Mouse (Mus musculus) midbrain, embryonic 15.5 days (tissue): ENCODE data around the gene Endou. TPM values are rescaled to one million over a fixed set of nuclear protein-coding genes. Genes with fewer than 3 reads are reported as not detected.

Experiments used
- ATAC-seq: fragments of 200-750 bp; cut with Nextera tagmentation; replicated peaks from 2 replicates; pipeline ENCODE4 v1.8.0; 2017; ENCODE audit warnings: moderate TSS enrichment
- H3K27ac ChIP-seq: fragments of 300-500 bp; sonication (generic); 2 replicates; pipeline ENCODE4 v1.5.1; 2015; ENCODE audit warnings: mild to moderate bottlenecking, inconsistent platforms
- H3K27me3 ChIP-seq: fragments of 300-500 bp; sonication (generic); replicated peaks from 2 replicates; pipeline ENCODE4 v1.6.1; 2015; ENCODE audit warnings: inconsistent platforms
- H3K36me3 ChIP-seq: fragments of 300-500 bp; sonication (generic); replicated peaks from 2 replicates; pipeline ENCODE4 v1.6.1; 2015; ENCODE audit warnings: inconsistent platforms
- H3K4me1 ChIP-seq: fragments of 300-500 bp; sonication (generic); 2 replicates; pipeline ENCODE4 v1.6.1; 2015; ENCODE audit warnings: inconsistent platforms
- H3K4me2 ChIP-seq: fragments of 300-500 bp; sonication (generic); 2 replicates; pipeline ENCODE4 v1.6.1; 2015; ENCODE audit warnings: inconsistent platforms, mild to moderate bottlenecking, moderate library complexity
- H3K4me3 ChIP-seq: fragments of 300-500 bp; sonication (generic); 2 replicates; pipeline ENCODE4 v1.5.1; 2015; ENCODE audit warnings: mild to moderate bottlenecking, inconsistent platforms
- H3K9ac ChIP-seq: fragments of 300-500 bp; sonication (generic); 2 replicates; pipeline ENCODE4 v1.6.1; 2015; ENCODE audit warnings: mild to moderate bottlenecking, inconsistent platforms
- H3K9me3 ChIP-seq: fragments of 300-500 bp; sonication (generic); 2 replicates; pipeline ENCODE4 v1.6.1; 2016; ENCODE audit warnings: inconsistent platforms
- WGBS: fragments of 180-500 bp; shearing (Covaris S2); methylation state at CpG from one replicate; pipeline ENCODE4 v1.1.7; 2015; ENCODE audit warnings: mixed read lengths; 5-methylcytosine and 5-hydroxymethylcytosine counted together
- polyA plus RNA-seq: library from polyadenylated mRNA; unstranded; fragments of >200 nt; fragmentation: Nextera tagmentation; extraction: Ambion mirVana; gene quantifications from 2 replicates; pipeline ENCODE4 v1.2.1, GENCODE M21; 2015

The Endou gene
- polyA plus RNA-seq, 1 experiment from 2014 or later: 0.17 TPM

DNA sequence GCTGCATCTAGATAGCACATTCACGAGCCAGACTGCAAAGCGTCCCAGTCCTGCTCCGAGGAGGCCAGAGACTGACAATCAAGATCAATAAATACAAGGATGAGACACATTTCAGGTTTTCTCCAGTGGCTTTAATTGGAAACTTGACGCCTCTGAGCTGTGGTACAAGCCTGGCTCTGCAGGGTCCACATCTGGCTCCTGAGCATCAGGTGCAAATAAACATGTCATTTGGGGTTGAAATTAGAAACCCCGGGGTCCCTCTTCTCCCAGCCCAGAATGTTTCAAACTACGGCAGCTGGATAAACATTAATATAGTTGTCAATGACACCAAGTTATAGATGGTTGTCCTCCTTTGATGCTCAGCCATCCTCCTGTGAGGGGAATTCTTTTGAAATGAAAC lies 20.2 kb downstream of the Endou start:
- Histone ChIP-seq H3K4me1 (peaks cover 6% of the 10 kb centered on the region), H3K9ac (no peak overlapping the region), H3K4me3 (no peak overlapping the region), H3K4me2 (no peak overlapping the region), H3K36me3 (no peaks in the 10 kb centered on the region), H3K9me3 (no peaks in the 10 kb centered on the region), H3K27ac (no peak overlapping the region), H3K27me3 (no peaks in the 10 kb centered on the region)
- ATAC-seq: no peak
- 71% methylated on average over 6 of the region's 6 CpGs for WGBS

DNA sequence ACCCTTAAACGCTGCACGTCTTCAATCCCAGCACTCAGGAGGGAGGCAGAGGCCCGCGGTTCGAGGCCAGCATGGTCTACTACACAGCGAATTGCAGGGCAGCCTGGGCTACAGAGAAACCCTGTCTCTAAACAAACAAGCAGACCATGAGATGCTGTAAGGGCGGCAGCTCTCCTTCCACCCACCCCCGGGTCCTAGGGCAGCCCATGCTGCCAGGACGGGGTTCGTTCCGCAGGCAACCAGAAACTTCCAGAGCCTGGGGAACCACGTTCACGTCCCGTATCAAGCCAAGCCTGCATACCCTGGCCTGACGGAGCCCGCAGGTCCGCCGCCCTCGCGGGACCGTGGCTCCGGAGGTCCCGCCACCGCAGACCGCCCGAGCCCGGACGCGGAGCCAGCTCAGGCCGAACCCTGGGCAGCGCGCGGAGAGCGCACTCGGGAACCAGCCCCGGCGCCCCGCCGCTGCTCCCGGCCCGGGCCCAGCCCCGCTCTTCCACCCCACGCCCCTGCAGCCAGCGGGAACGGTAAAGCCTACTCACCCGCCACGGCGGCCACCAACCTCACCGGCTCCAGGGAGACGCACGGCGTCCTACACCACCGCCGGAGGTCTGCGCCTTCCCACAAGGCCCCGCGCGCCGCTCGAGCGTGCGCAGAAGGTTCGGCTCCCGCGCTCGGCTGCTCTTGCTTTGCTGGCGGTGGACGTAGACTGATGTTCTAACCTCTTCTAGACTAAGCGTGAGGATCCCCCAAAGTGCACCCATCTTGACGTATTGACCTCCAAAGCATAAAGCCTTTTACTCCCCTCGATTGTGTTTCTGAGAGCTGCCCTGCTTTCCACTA lies 25.7 kb downstream of the Endou start, which contains the start of gene Rpap3:
Gene Rpap3, minus strand, starts transcription at position 615 of the 840 bp plus-strand sequence.
- Histone ChIP-seq H3K9ac (peak within 1 kb of the TSS; percentile 80), H3K4me1 (peaks cover 14% of the 10 kb centered on the region), H3K27ac (peak within 1 kb of the TSS; percentile 59), H3K4me3 (peak within 1 kb of the TSS; percentile 68), H3K9me3 (no peaks in the 10 kb centered on the region), H3K4me2 (peak within 1 kb of the TSS; percentile 87), H3K36me3 (peaks cover 14% of the 10 kb centered on the region), H3K27me3 (no peaks in the 10 kb centered on the region)
- ATAC-seq: peak; percentile 95
- under 1% methylated on average over 70 of the region's 71 CpGs for WGBS

DNA sequence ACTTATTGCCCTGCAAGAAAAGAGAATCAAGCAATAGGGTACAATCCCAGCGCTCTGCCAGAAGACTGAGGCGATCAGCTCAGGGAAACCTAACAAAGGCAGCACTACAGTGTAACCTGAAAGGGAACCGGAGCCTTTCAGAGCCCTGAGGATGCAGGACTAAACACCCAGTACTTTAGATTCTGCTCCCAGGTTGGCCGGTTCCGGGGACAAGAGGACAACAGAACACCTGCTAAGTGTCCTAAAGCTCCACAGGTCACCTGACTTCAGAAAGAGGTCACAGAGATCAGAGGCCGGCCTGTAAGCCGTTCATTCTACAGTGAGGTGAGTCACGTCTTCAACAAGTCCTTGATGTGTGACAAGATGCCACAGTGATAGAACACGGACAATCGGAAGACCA lies 34.5 kb downstream of the Endou start:
- Histone ChIP-seq H3K4me2 (no peak overlapping the region), H3K4me3 (no peak overlapping the region), H3K9me3 (no peaks in the 10 kb centered on the region), H3K9ac (no peak overlapping the region), H3K27ac (no peak overlapping the region), H3K27me3 (no peaks in the 10 kb centered on the region), H3K36me3 (peaks cover 37% of the 10 kb centered on the region), H3K4me1 (no peaks in the 10 kb centered on the region)
- WGBS: 93% methylated on average over 10 of the region's 10 CpGs
- no peak for ATAC-seq

DNA sequence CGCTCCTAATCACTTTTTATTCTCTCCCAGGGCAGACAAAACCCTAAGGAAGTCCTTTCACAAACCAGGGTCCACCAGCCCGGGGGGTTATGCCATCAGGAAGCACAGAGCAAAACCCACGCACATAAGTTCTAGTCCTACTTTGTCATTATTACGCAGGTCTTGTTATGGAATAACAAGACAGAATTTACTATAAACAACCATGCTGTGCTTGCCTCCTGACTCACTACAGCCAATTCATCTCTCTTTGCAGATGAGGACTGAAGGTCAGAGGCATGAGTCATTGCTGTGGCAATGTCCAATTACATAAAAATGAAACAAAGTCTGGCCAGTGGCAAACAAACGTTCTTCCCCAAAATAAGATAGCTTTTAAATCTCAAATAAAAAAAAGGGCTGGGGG lies 37.7 kb downstream of the Endou start:
- H3K27ac ChIP-seq: no peak overlapping the region
- no peak overlapping the region for H3K4me2 ChIP-seq
- no peak overlapping the region for H3K4me3 ChIP-seq
- WGBS: 88% methylated on average over 5 of the region's 5 CpGs
- H3K4me1 ChIP-seq: no peaks in the 10 kb centered on the region
- H3K36me3 ChIP-seq: peaks cover 33% of the 10 kb centered on the region
- H3K27me3 ChIP-seq: no peaks in the 10 kb centered on the region
- H3K9ac ChIP-seq: no peak overlapping the region
- H3K9me3 ChIP-seq: no peaks in the 10 kb centered on the region
- no peak for ATAC-seq

DNA sequence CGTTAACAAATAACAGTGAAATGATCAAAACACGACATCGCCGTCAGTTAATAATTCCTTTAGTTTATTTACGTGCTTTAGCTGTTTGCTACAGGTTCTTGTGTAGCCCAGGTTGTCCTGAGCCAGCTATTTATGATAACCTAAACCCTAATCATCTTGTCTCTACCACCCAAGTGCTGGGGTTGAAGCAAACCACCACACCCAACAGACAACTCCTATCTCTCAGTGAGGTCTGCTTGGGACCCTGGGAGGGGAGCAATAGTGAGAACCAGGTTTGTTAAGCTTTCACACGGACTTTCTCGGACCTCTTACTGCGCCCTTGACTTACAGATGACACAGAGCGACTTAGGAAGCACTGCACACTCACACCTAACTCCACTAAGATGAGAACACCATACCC lies 47.0 kb downstream of the Endou start:
- no peak overlapping the region for H3K4me2 ChIP-seq
- H3K4me3 ChIP-seq: no peak overlapping the region
- no peaks in the 10 kb centered on the region for H3K9me3 ChIP-seq
- no peak for ATAC-seq
- 96% methylated on average over 9 of the region's 9 CpGs for WGBS
- no peak overlapping the region for H3K27ac ChIP-seq
- H3K27me3 ChIP-seq: no peaks in the 10 kb centered on the region
- peaks cover 54% of the 10 kb centered on the region for H3K36me3 ChIP-seq
- peaks cover 6% of the 10 kb centered on the region; the same call in 1 of the 2 replicates for H3K4me1 ChIP-seq
- H3K9ac ChIP-seq: no peak overlapping the region

DNA sequence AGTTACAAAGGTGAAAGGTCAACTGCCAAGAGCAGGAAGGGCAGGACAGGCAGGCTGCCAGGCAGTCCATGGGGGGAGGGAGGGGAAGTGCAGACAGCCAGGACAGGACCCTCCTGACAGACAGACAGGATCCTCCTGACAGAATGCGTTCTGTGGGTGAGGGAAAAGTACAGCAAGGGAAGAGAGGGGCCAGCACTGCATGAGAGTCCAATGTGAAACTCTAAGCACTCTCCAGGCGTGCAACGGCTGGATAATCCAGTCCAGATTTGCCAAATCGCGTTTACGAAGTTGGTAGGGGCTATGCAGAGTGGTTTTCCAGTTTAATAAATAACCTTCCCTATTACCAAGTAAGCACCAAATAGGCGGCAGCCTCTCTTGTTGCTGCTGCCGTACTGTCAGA lies 49.1 kb downstream of the Endou start:
- no peaks in the 10 kb centered on the region for H3K9me3 ChIP-seq
- no peaks in the 10 kb centered on the region for H3K27me3 ChIP-seq
- ATAC-seq: no peak
- peaks cover 6% of the 10 kb centered on the region; the same call in 1 of the 2 replicates for H3K4me1 ChIP-seq
- H3K4me3 ChIP-seq: no peak overlapping the region
- WGBS: 89% methylated on average over 8 of the region's 8 CpGs
- H3K27ac ChIP-seq: no peak overlapping the region
- H3K9ac ChIP-seq: no peak overlapping the region
- peaks cover 54% of the 10 kb centered on the region for H3K36me3 ChIP-seq
- no peak overlapping the region for H3K4me2 ChIP-seq

DNA sequence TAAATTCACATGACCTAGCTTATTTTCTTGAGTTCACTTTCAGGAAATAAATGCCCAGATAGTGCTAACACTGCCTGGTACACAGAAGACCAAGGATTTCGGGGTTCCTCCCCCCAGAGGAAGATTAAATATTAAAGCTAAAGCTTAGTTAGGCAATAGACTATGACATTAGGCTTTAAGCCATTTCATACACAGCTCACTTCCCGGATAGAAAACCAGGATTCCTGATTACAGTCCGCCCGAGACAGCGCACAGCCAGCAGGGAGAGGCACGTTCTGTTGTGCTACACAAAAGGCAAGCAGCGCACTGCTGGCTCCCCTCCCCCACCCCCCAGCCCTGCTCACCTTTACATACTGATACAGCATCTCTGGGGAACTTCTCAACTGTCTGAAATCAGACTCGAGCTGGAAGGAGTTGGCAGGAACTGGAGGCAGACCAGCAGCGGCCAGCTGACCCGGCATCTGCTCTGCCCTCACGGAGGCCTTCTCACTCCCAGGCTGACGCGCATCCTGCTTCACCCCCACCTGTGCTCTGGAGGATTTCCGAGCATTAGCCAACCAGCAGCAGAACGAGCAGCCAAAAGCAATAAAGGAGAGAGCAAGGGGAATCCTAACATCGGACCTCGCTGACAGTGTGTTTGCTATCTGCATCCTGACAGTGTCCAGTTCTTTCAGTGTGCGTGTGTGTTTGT lies 51.0 kb downstream of the Endou start:
- WGBS: 68% methylated on average over 18 of the region's 18 CpGs
- Histone ChIP-seq H3K4me1 (peaks cover 6% of the 10 kb centered on the region; the same call in 1 of the 2 replicates), H3K9ac (no peak overlapping the region), H3K27me3 (no peaks in the 10 kb centered on the region), H3K9me3 (no peaks in the 10 kb centered on the region), H3K4me3 (no peak overlapping the region), H3K4me2 (no peak overlapping the region), H3K36me3 (peaks cover 57% of the 10 kb centered on the region), H3K27ac (peak overlapping the region; percentile 22; the same call in 1 of the 2 replicates)
- ATAC-seq: no peak

DNA sequence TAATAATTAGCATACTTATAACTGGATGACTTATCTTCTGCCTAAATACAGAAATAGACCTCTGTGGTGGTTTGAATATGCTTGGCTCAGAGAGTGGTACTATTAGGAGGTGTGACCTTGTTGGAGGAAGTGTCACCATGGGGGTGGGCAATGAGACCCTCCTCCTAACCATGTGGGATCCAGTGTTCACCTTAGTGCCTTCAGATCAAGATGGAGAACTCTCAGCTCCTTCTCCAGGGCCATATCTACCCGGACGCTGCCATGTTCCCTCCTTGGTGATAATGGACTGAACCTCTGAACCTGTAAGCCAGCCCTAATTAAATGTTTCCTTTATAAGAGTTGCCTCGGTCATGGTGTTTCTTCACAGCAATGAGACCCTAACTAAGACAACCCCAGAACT lies 53.8 kb downstream of the Endou start:
- Histone ChIP-seq H3K27ac (no peak overlapping the region), H3K4me3 (no peak overlapping the region), H3K27me3 (no peaks in the 10 kb centered on the region), H3K9me3 (no peaks in the 10 kb centered on the region), H3K4me2 (no peak overlapping the region), H3K9ac (no peak overlapping the region), H3K4me1 (peaks cover 13% of the 10 kb centered on the region), H3K36me3 (peaks cover 46% of the 10 kb centered on the region)
- 97% methylated on average over 3 of the region's 3 CpGs for WGBS
- ATAC-seq: no peak

DNA sequence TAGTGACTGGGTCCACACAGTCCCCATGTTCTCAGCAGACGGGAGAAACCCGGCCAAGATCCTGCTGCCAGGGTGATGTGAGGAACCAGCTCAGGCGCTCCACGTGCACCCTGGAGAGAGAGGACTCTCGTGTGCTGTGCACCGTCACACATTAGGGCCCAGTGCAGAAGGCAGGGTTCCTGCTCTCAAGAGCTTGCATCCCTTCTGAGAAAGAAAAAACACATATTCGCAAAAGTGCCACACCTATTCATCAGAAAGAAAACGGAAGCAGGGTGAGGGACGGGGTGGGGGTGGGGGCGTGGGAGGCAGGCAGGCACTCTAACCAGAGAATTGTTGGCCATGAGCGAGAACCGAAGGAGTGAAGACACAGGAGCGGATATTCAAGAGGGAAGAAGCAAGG lies 55.2 kb downstream of the Endou start:
- H3K9me3 ChIP-seq: no peaks in the 10 kb centered on the region
- no peak for ATAC-seq
- H3K27me3 ChIP-seq: no peaks in the 10 kb centered on the region
- H3K4me3 ChIP-seq: no peak overlapping the region
- no peak overlapping the region for H3K27ac ChIP-seq
- 93% methylated on average over 13 of the region's 13 CpGs for WGBS
- no peak overlapping the region for H3K4me2 ChIP-seq
- H3K36me3 ChIP-seq: peaks cover 36% of the 10 kb centered on the region
- H3K4me1 ChIP-seq: peaks cover 23% of the 10 kb centered on the region
- H3K9ac ChIP-seq: no peak overlapping the region

DNA sequence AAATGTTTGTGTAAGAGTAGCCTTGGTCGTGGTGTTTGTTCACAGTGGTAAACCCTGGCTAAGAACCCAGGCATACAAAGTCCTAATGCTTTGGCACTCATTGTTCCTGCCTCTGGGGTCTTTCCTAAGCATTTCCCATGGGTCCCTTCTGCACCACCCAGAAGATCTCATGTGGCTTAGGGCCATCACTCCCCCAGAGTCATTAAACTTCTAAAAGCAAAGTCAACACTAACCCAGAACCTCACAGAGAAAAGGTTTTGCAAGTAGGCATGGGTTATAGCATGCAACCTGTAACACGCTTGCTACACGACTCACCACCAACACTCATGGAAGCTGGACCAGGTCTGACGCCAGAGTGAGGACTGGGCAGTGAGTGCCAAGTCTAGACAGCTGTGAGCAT lies 56.7 kb downstream of the Endou start:
- WGBS: 99% methylated on average over 4 of the region's 4 CpGs
- H3K27ac ChIP-seq: no peak overlapping the region

DNA sequence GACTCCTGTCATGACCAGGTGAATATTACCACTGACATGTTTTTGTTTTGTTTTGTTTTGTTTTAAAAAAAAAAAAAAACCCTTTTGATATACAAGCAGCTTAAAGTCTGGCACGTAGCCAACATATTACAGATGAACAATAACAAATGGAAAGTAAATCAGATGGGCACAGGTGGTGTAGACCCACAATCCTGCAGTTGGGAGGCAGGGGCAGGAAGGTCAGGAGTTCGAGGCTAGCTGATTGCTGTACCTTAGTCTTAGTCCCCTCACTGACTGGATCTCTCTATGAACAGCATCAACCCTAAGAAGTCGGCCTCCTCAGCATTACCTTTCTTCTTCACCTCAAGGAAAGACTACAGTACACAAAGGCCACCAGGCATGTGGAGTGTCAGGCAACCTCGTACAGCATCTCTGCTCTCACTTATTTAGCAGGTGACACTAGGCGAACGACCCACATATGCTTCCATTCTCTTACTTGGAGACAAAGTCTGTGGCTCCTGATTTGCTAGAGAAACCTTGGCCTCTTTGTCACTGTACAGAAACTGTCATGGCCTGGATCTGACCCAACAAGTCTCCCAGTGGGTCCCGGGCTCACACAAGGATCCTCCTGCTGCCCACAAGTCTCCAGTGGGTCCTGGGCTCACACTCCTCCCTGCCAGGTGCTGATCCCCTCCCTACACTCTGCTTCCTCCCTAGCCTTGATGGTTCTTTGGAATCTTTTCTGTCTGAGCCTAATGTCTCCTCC lies 57.7 kb downstream of the Endou start:
- peaks cover 17% of the 10 kb centered on the region for H3K4me1 ChIP-seq
- H3K27ac ChIP-seq: peak overlapping the region; percentile 84; the same call in 1 of the 2 replicates
- peaks cover 30% of the 10 kb centered on the region for H3K36me3 ChIP-seq
- H3K4me2 ChIP-seq: no peak overlapping the region
- H3K4me3 ChIP-seq: no peak overlapping the region
- no peak overlapping the region for H3K9ac ChIP-seq
- no peaks in the 10 kb centered on the region for H3K27me3 ChIP-seq
- no peak for ATAC-seq
- H3K9me3 ChIP-seq: no peaks in the 10 kb centered on the region
- WGBS: 97% methylated on average over 7 of the region's 7 CpGs

More for the DNA sequence above, 56.7 kb downstream of the Endou start:
- no peak overlapping the region for H3K4me3 ChIP-seq
- H3K36me3 ChIP-seq: peaks cover 30% of the 10 kb centered on the region
- peaks cover 17% of the 10 kb centered on the region for H3K4me1 ChIP-seq
- no peak overlapping the region for H3K9ac ChIP-seq
- H3K27me3 ChIP-seq: no peaks in the 10 kb centered on the region
- no peak for ATAC-seq
- H3K9me3 ChIP-seq: no peaks in the 10 kb centered on the region
- H3K4me2 ChIP-seq: no peak overlapping the region

DNA sequence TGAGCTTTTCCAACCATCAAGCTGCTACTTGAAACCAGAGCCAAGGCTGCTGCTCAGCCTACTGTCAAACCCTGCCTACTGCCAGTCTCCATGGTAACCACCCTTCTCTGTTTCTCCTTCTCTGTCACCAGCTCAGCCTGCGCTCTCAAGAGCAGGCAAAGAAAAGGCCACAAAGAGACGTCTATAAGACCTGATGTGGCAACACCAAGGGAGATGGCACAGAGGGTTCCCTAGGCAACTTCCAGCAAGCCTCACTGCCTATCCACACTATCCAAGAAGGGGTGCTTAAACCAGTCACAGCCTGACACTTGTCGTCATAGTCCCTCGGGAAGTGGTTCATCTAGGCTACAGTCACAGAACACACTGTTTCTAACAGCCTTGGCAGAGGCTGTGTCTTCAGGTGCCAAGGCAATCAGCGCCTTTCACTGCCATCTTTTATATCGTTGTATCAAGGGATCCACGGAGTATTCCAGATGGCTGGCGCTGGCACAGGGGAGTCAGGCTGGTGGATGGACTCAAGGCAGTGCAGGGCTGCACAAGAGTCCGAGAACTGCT lies 58.9 kb downstream of the Endou start:
- Histone ChIP-seq H3K4me1 (peaks cover 23% of the 10 kb centered on the region), H3K36me3 (peaks cover 18% of the 10 kb centered on the region), H3K27me3 (no peaks in the 10 kb centered on the region), H3K4me2 (no peak overlapping the region), H3K9ac (peak overlapping the region; percentile 1; the same call in 1 of the 2 replicates), H3K27ac (peak overlapping the region; percentile 84), H3K9me3 (no peaks in the 10 kb centered on the region), H3K4me3 (no peak overlapping the region)
- 39% methylated on average over 9 of the region's 9 CpGs for WGBS
- peak; percentile 89 for ATAC-seq
